Mouse (Mus musculus) ovary, postnatal 10 days (tissue): ENCODE measurements around the gene Coasy.

Experiments
- DNase-seq: peaks from one replicate; pipeline ENCODE4 v3.0.0; 2022; ENCODE audit warnings: low spot score

Gene Coasy

DNA sequence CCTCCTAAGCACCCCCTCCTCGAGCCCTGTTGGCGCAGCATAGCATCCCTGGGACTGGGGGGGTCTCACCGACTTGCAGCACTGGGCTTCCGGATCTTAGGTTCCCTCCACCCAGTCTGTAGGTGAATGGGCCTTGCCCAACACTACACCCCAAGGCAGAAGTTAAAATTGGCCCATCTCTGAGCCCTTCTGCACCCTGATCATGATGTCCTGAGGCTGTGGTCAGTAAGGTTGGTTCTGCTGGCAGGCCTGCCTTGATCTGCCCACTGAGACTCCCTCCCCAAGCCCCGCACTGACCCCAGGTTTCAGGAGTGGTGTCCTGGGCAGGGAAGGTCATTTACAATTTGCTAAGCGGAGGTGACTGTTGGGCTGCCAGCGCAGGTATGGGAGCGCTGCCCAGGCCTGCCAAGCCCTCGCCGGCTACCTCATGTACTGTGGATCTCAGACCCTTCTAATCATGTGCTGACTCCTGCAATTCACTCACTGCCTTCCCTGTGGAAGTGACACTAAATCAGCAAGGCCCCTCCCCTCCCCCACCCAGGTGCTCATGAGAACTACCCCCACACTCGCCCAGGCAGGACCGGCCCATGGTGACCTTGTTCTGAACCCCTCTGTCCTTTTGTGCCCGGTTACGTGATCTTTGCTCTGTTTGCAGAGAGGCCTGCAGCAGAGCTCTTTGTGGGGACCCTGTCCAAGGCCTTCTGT is 19.2 kb upstream of the Coasy start:
- no peak for DNase-seq

DNA sequence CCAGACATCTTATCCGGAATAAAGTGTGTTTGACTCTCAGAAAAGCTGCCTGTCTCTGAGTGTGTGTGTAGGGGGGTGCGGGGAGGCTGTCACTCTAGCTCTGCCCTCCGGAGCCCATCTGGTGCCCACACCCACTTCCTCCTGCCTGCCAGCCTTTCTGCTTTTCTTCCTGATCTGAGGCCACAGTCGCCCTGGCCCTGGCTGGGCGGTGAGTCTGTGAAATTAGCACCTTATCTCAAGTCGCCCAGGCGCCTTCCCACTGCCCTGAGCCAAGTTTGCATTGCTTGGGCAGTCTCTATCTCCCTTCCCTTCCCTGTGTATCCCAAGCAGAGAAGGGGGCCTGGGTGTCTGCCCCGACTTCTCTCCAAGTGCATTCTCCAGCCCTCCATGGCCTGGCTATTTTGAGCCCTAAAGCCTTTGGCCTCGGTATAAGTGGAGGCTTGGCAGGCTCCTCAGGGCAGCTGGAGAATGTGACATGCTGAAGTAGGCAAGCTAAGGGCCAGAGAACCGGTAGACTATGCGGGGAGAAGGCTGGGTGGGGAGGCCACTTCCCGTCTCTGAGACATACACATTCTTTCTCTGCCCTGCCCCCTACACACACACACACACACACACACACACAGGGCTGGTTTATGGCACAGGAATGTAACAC is 18.6 kb upstream of the Coasy start:
- DNase-seq: no peak

DNA sequence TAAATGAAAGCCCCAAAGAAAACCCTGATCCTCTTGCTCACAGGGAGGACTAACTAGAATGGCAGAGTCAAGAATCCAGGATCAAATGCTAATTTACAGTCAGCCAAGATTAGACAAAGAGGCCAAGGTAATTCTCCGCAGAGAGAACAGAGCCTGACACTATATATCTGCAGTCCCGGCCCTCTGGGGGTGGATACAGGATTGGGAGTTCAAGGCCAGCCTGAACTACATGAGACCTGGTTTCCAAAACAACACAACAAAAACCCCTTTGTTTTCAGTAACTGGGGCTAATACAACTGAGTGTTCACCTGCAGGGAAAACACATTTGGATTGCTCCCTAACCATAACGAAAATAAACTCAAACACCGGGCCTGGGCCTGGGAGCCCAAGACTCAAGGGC is 17.9 kb upstream of the Coasy start:
- no peak for DNase-seq

DNA sequence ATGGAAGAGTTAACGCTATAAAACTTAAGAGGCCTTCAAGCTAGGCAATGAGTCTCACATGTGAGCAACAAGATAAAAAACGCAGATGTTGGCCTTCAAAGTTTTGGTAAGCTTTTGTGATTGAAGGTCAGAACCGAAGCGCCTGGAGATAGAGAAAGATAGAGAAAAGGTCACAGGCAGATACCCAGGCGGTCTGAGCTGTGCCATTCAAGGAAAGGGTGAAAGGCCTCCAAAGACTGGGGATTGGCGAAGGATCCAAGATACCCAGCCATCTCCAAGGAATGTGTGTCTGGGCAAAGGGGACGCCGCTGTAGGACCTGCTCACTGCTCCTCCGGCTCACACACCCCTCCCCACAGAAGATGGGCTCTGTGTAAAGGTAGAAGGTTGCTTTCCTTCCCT is 17.4 kb upstream of the Coasy start:
- DNase-seq: no peak

DNA sequence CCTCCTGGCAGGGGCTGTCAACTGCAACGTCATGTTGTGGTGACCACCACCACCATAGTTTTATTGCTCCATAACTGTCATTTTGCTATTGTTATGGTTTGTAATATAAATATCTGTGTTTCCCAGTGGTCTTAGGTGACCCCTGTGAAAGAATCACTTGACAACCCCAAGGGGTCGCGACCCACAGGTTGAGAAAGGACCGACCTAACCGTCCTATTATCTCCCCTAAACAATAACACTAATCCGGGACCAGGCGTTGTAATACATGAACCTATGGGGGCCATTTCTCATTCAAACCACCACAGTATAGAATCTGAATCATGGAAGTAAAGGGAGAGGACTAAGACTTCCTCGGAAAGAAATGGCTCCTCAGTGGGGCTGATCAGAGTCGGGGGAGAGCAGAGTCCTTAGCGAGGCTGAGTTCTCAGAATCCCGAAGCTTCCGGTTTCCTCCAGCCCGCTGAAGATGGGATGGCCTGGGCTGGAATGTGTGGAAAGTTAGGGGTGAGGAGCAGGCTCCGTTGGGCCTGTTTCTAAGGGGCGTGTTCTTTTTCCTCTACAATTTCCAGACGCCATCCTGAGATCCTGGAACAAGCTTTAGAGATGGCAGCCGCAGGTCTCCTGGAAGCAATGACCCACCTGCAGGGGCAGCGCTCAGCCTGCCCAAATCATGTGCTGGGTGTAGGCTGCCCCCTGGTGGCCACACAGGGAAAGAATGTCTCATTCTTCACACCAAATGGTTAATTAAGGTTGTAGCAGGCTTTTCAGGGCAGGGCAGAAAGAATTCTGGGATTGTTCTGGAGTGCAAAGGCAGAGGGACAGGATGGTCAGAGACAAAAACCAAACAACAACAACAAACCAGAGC is 15.6 kb upstream of the Coasy start:
- DNase-seq: peak; percentile 83

DNA sequence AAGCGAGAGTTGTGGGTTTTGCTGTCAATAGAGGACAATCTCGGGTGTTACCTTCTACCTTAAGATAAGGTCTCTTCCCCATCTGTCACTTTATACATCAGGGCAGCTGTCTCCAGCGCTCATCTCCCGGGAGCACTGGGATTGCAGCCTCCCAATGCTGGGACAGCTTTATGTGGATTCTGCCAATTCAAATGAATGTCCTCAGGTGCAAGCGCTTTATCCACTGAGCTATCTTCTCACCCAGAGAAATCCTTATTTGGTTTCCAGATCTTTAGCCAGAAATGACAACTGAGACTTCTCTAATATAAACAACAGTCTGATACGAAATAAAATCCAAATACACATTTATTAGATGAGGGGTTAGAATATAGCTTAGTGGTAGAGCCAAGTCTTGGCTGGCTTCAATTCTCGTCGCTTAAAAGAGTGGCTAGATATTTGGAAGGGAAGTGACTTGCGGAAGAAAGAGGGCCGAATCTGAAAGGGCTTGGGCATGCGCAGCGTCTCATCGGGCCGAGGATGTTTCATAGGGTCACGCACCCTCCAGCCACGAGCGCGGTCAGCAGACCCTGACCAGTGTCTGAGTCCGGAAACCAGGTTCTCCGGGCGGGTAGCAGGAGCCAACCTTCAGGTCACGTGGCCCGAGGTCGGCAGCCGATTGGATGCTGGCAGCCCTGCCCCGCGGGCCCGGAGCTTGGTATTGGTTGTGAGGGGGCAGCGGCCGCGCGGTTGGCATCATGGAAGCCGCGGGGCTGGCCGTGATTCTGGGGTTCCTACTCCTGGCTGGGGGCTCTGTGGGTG is 12.8 kb upstream of the Coasy start, which contains the start of gene Naglu:
Naglu (plus strand) TSS at position 622 of the 798 bp plus-strand sequence.
- DNase-seq: peak; percentile 93

DNA sequence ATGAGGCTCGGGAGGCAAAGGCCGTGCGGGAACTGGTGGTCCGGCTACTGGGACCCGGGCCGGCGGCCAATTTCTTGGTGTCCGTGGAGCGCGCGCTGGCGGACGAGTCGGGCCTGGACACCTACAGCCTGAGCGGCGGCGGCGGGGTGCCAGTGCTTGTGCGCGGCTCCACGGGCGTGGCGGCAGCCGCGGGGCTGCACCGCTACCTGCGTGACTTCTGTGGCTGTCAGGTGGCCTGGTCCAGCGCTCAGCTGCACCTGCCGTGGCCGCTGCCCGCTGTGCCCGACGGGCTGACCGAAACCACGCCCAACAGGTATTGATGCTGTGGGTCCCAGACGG is 12.2 kb upstream of the Coasy start:
- DNase-seq: no peak

DNA sequence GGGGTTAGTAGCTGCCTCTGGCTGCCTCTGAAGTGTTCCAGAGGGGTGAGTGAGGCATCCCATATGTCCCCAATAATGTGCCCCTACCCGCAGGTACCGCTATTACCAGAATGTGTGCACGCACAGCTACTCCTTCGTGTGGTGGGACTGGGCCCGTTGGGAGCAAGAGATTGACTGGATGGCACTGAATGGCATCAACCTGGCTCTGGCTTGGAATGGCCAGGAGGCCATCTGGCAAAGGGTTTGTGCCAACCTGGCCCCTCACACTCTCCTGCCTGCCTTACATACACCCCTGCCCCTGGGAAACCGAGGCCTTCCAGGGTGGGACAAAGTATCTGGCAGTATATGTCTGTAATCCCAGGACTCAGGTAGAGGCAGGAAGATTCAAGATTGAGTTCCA is 11.4 kb upstream of the Coasy start:
- DNase-seq: no peak

DNA sequence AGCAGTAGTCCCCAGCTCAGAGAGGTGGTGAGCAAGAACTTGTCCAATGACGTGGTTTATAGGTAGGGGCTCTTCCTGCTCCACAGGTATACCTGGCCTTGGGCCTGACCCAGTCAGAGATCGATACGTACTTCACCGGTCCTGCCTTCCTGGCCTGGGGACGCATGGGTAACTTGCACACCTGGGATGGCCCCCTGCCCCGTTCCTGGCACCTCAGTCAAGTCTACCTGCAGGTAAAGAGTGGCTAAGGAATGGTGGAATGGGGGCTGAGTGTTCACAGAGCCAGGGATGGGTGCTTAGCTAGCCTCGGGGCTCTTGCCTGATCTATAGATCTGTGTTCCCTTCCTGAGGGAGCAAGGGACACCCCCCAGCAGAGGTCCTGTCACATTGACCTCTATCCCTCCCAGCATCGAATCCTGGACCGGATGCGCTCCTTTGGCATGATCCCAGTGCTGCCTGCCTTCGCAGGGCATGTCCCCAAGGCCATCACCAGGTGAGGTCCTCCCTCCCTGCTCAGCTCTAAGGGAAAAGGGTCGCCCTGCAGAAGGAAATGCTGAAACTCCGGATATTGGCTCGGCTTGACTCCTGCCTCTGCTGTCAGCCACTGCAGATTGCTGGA is 10.4 kb upstream of the Coasy start:
- DNase-seq: no peak

DNA sequence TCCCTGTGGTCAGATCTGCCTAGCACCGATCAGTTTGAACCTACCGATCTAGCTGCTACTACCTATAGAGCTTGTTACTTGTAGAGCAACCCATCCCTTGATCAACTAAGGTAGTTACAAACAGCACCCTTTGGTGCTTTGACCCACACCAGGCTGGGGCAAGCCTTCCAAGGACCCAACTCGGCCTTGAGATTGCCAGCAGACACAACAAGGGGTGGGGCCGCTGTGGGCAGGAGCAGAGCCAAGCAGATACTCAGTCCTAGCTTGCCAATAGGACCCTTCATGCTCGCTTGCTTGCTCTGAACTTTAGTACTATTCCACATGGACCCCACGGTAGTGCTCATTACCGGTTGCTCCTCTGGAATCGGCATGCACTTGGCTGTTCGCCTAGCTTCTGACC is 4.2 kb upstream of the Coasy start, which contains the start of gene Hsd17b1:
Hsd17b1 (plus strand) TSS at position 291 of the 400 bp plus-strand sequence.
- DNase-seq: no peak

DNA sequence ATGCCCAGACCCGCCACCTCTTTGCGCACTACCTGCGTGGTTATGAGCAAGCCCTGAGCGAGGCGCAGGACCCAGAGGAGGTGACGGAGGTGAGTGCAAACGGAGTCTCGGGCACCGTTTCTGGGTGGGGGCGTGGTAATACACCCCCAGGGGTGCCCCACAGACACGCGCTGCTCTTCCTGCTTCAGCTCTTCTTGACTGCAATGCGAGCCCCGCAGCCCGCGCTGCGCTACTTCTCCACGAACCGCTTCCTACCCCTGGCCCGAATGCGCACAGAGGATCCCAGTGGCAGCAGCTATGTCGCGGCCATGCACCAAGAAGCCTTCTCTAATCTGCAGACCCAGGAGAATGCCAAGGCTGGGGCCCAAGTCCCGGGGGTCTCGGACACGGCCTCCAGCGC is 2.6 kb upstream of the Coasy start:
- DNase-seq: no peak

DNA sequence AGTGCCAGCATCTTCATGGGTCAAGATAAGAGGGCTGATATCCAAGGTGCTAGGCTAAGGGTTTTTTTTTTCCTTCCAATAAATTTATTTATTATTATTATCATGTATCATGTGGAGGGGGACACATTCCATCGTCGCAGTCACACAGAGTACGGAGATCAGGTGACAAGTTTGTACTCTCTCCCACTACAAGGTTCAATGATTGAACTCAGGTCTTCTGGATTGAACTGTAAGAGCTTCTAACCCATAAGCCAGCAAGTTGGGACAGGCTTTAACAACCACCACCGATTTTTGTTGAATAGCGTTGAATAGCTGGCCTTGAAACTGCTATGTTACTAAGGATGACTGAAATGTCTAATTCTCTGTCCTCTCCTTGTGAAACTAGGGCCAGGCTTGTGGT is 1.9 kb upstream of the Coasy start:
- no peak for DNase-seq

DNA sequence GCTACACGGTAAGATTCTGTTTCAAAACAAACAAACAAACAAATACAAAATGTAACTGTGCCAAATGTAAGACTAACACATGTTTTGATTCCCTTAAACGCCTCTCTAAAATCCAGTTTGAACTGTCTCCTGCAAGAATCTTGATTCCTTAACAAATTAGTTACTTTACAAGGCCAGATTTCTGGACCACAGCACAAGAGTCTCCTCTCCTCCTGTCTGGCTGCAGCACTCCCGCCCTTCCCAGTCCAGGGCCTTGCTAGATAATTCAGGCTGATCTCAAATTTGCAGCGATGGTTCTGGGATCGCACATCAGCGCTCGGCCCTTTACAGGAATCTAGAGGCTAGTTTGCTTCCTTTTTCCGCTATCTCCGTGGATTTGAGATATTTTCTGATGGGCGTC is 706 bp upstream of the Coasy start:
- no peak for DNase-seq

DNA sequence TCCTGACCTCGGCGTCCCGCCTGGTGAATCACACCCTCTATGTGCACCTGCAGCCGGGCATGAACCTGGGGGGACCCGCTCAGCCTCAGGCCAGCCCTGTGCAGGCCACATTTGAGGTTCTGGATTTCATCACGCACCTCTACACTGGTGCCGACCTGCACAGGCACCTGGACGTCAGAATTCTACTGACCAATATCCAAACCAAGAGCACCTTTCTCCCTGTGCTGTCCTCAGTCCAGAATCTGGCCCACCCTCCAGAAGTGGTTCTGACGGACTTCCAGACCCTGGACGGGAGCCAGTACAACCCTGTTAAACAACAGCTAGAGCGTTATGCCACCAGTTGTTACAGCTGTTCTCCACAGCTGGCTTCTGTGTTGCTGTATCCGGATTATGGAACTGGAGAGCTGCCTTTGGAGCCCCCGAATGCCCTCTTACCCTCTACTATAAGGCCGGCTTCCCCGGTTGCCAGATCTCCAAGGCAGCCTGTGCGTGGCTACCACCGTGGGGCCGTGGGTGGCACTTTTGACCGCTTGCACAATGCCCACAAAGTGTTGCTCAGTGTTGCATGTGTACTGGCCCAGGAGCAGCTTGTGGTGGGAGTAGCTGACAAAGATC is 825 bp downstream of the Coasy start:
- no peak for DNase-seq

DNA sequence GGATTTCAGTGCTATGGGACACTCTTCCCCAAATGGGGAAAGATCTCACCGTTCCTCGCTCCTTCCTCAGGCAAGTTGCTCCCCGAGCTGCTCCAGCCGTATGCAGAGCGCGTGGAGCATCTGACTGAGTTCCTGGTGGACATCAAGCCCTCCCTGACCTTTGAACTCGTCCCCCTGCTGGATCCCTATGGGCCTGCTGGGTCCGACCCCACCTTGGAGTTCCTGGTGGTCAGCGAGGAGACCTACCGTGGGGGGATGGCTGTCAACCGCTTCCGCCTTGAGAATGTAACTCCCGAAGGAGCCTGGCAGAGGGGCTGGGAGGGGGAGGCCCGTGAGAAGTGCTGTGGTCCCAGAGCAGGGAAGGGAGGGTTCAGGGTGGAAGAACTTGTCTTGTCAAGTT is 1.9 kb downstream of the Coasy start:
- no peak for DNase-seq

DNA sequence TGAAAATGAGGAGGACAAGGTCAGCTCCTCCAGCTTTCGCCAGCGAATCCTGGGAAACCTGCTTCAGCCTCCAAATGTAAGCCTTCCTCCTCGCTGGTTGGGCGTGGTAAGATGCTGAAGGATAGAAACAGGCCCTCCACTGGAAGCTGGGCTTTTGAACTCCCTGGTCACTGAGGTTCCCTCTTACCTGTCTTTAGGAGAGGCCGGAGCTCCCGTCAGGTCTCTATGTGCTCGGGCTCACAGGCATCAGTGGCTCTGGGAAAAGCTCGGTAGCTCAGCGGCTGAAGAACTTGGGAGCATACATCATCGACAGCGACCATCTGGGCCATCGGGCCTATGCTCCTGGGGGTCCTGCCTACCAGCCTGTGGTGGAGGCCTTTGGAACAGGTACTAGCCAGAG is 2.4 kb downstream of the Coasy start:
- no peak for DNase-seq

DNA sequence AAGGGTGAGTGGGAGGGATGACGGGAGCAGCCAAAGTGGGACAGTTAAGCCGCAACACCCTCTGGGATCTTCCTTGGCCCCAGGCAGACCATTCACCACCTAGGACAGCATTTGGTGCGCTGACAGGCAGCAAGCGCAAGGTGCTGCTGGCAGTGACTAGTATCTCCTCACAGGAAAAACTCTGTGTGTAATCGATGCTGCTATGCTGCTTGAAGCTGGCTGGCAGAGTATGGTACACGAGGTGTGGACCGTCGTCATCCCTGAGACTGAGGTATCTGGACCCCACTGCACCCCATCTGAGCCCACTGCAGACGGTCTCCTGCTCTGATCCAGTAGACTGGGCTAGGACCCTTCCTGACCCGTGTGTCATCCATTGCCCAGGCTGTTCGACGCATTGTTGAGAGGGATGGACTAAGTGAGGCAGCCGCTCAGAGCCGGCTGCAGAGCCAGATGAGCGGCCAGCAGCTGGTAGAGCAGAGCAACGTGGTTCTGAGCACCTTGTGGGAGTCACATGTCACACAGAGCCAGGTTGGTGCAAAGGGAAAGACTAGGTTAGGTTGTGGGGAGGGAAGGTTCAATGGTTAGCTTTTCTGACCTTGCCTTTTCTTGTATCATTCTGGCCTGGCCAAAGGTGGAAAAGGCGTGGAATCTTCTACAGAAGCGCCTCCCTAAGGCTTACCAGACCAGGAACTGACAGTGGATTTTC is 3.4 kb downstream of the Coasy start:
- no peak for DNase-seq

DNA sequence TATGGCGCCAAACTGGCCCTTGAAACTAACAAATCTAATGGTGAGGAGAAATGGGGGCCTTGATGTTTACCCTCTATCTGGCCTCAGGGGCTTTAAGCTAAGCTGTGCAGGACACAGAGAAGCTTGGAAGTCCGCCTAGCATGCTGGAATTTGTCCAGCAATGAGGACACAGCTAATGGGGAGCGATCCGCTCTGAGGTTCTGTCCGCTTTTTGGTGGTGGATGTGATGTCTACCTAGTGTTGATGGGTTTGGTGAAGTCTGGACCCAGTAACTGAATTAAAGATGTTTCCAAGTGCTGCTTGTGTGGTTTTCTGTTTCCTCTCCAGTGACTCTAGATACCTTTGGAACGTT is 3.9 kb downstream of the Coasy start:
- DNase-seq: no peak

DNA sequence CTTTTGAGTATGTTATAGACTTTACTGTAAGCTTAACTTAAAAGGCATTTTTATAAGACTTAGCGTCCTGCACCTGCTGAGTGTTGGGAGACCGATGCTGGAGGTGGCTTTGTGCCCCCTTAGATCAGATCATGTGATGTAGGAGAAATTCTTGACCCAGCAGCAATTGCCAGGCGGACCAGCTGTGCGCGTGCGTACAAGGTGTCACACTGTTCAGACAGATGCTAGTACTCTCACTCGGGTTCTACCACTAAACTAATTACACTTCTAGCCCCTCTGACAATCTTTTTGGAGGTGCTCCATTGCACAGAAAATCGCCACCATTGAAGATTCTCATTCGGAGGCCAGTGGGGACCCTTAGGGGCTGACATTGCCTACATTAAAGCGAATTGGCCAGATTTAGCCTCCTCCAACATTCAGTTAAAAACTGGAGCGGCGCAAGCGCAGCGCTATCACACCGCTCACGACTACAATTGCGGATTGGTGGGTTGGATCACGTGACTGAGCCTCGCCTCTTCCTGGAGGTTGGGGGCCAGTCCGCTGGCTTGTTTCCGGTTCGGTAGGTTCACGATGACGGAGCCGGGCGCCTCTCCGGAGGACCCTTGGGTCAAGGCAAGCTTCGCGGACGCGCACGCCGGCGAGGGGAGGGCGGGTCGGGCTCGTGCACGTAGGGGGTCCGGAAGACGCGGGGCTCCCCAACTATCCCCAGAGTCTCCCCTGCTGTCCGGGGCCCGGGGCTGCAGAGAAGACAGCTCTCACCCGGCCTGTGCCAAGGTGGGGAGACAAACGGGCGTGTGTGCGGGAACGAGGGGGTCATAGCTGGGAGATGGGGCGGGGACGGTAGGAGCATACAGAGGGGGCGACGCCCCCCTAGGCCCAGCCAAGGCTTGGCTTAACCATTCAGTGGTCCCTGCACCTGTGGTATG is 4.7 kb downstream of the Coasy start, which contains the start of gene Mlx:
Mlx (plus strand) TSS at position 522 of the 926 bp plus-strand sequence.
- DNase-seq: peak; percentile 69

DNA sequence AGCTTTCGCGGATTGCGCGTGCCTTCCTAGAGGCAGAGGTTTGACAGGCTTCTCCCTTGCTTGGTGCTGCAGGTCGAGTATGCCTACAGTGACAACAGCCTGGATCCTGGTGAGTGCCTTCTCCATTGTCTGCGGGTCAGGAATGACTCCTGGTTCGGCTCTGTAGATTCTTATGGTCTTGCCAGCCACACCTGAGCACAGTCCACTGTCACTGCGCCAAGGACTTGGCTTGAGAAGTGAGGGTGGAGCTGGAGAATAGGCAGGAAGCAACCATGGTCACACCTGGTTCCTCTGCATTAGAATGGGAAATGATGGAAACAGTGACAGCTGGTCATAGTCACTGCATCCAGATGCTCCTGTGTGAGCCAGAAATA is 5.3 kb downstream of the Coasy start:
- DNase-seq: no peak
